Mouse (Mus musculus) liver, adult (tissue): Measurements from ENCODE around the gene H3f3a.

Experiments
- GATA4 ChIP-seq: IDR thresholded peaks from 2 replicates; pipeline ENCODE4 v1.6.1; 2014; ENCODE audit warnings: mild to moderate bottlenecking, low read length; ENCODE audit not compliant: insufficient replicate concordance

Gene H3f3a

DNA sequence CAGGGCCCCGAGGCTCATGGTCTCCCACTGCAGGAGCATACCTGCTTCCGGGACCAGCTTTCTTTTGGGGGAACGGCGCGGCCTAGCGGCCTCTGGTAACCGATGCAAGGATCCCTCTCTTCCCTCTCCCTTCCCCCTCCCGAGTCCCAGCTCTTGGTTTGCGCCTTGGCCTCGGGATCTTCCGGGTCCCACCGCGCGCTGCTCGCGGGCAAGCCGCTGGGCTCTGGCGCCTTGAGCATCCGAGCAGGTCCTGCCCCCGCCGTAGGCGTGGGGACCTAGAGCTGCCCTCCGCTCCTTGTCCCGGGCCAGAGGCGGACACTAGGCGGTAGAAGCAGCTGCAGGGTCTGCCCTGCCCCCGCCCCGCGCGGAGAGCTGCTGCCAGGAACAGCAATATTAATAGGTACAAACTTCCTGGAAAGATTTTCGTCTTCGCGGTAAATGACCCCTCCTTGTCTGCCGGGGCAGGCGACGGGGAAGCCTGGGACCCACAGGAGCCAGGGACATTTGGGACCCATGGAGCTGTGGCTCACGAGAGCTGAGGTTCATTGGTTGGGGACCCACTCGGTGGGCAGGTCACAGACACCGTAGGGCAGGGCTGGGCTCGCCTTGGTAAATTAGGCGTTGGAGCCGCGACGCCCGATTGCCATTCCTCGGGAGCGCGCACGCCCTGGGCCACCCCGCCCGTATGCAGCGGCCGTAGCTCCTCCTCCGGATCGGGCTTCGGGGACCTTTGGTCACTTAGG is 35.9 kb downstream of the H3f3a start:
- TF ChIP-seq GATA4: peak; percentile 19; the same call in 1 of the 2 replicates

GRCm38 (mm10) chr1:180777289-180777659 is 36.5 kb downstream of the H3f3a start:
- TF ChIP-seq GATA4: no peak

DNA sequence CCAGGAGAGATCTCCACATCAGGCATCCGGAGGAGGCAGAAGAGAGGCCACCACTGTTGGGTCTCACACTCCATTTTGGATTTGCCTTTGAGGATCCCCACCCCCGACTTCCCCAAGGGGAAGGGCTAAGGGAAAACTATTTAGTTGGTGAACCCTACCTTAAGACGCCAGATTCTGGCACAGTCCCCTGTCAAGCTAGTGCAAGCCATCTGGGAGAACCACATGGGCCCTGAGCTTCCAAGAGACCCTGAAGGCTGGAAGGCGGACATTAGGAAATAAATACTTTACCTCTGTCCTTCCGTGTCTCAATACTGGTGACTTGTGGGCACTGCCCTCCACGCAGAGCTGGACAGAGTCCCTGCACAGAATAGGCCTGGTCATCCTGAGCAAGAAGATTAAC is 37.2 kb downstream of the H3f3a start:
- no peak for TF ChIP-seq GATA4

- no peak for TF ChIP-seq GATA4
These were observed 37.8 kb downstream of the H3f3a start for GRCm38 (mm10) chr1:180775849-180776493.

DNA sequence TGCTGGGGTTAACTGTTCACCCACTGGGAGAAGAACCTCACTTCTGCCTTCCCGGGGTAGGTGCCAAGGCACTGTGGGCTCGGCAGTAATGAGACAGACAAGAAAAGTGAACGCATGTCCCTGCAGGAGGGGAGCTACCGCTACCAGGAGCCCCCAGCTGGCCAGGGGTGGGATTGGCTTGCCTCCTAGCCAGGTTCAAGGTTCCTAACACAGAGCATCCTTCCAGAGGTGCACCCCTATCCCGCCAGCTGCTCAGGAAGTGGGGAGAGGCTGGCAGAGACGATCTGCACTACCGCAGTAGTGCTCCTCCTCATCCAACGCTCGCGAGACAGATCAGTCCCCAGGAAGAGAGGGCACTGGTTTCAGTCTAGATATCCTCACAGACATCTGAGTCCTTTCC is 38.4 kb downstream of the H3f3a start:
- no peak for TF ChIP-seq GATA4

DNA sequence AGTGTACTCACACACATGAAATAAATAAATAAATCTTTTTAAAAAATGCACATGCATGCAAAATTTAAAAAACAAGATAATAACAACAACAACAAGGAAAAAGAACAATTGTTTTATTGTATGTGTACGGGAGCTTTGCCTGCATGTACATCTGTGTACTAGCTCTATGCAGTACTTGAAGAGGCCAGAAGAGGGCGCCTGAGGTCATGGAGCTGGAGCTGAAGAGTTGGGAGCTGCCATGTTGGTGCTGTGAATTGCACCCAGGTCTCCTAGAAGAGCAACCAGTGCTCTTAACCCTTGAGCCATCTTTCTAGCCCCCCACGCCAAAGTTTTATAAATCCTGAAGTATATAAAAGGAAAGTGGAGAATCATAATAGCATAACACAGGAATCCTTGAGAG is 39.1 kb downstream of the H3f3a start:
- TF ChIP-seq GATA4: no peak

DNA sequence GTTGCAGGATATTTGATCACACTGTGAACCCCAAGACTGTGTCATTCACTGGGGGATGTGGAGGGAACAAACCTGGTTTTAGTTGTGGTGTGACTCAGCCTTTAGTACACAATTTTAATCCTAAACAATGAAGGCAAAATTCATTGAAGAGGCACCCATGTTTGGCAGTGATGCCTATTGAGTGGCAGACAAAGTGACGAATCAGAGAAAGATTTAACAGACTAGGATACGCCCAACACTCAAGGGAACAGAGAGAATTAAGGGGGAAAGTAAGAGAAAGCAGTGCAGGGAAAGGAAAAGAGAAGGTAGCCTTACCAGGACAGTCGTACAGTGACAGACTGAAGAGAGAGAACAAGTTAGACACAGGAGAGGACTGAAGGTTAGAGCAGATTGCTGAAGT is 41.5 kb downstream of the H3f3a start:
- no peak for TF ChIP-seq GATA4

GRCm38 (mm10) chr1:180771722-180772121 is 42.0 kb downstream of the H3f3a start:
- TF ChIP-seq GATA4: no peak

DNA sequence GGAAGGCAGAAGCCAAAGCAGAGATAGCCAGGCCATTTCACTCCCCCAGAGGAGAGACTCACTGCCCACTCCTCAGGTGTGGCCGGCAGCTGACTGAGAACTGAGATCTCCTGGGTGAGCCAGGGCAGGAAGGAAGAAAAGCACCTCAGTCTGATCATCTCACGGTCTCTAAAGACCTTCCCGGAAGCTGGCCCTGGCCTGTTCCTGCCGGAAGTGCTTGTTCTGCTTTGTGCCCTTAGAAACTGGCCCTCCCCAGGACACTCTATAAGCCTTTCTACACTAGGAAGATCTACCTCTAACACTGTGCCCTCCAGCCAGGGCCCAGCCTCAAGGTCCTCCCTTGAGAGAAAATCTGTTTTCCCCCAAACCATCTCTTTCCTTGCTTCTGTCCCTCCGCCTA is 42.4 kb downstream of the H3f3a start:
- no peak for TF ChIP-seq GATA4

DNA sequence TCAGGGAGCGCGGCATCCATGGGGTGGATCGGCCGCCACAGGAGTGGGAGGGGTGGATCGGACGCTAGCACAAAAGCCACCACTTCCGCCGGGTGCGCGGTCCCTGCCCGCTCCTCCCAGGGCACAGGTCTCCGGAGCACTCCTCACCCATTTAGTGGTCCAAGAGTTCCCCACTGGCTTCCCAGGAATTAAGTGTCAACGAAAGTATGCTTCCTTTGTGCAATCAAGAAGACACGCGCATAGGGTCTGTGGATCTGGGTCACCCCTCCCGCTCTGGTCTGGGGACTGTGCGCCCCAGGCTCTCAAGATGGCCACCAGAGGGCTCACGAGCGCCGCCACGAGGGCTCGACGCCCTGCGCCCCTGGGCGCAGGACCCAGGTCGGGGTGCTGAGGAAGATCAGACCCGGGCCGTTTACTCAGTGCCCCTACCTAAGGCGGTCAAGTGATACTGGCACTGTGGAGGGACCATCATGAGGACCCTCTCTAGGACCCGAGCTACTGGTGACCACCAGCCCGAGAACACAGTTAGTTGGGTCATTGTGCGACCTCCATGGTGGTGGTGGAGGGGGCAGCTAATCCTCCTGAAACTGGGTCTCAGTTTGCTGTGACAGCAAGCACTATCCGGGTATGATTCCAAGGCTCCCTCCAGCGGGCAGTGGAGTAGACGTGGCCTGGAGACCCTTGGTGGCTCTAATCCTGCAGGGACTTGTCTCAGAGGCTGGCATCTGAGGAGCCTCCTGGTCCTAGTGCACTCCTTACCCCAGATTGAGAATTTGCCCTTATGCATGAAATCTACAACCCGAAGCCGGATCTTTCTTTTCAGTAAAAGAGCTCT is 45.2 kb downstream of the H3f3a start:
- no peak for TF ChIP-seq GATA4

GRCm38 (mm10) chr1:180767541-180768333 is 46.0 kb downstream of the H3f3a start:
- TF ChIP-seq GATA4: no peak

- no peak for TF ChIP-seq GATA4
These were observed 47.2 kb downstream of the H3f3a start for GRCm38 (mm10) chr1:180766557-180766956.

DNA sequence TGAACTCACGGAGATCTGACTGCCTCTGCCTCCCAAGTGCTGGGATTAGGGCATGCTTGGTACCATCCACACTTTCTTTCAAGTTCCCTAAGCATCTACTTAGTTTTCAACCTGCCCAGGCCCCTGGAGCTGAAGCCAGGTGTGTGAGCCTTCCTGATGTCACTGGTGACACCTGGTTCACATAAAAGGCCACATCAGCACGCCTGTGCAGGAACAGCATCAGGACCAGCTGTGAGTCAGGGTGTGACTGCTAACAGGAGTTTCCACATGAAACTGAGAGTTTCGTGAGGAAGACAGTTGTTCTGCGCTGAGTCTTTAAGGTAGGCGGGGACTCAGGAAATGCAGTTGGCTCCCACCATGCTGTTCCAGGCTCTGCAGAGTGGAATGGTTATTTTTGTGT is 48.4 kb downstream of the H3f3a start:
- no peak for TF ChIP-seq GATA4

GRCm38 (mm10) chr1:180763828-180764227 is 49.9 kb downstream of the H3f3a start:
- no peak for TF ChIP-seq GATA4

- no peak for TF ChIP-seq GATA4
These were observed 50.4 kb downstream of the H3f3a start for GRCm38 (mm10) chr1:180763307-180763706.
